Mouse (Mus musculus): ENCODE results near the gene Lyrm4. TPM values are rescaled to one million over a fixed set of nuclear protein-coding genes. Genes with fewer than 3 reads are reported as not detected.
"Not testable (repeated sequence)": the region's sequence is repeated elsewhere in the genome, so short reads cannot be mapped to it uniquely, and the experiment has no call there.

The Lyrm4 gene
- total RNA-seq, 1 experiment from 2014 or later, result 5.9 TPM

DNA sequence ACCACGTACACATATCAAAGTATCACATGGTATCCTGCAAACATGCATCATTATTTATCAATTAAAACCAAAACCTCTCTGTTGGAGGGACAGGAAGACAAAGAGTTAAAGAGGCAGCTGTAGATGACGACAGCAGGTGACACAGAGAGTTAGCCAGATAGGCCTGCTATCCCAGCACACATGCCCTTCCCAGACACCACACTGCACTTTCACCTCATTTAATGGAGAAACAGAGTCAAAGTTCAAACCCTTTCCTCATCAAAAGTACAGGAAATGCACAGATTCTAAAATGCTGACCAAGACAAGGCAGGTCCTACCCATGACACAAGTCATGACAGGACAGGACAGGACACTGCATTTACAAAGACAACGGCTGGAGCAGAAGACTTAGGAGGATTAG, 101.7 kb downstream of the Lyrm4 start:
- ATAC-seq (ENCODE audit: extremely low read depth, insufficient number of reproducible peaks, low FRiP score, poor library complexity, severe bottlenecking), result no peak

DNA sequence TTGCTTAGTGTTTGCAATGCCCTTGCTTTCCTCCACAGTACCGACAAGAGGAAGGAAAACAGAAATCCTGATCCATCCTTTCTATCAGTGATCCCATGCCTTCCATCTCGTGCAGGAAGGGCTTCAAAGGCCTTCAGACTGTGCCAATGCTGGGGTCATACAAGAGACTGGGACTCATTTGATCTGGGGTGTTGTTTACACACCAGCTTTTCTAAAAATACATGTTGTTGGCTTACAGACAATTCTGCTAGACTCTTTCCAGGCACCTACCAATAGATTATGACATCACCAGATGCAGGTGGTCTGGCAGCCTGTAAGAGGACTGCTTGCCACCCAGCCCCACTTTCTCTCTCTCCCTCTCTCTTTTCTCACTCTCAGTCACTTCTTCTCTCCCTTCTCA, 107.3 kb downstream of the Lyrm4 start:
- no peak for ATAC-seq (ENCODE audit: extremely low read depth, insufficient number of reproducible peaks, low FRiP score, poor library complexity, severe bottlenecking)

DNA sequence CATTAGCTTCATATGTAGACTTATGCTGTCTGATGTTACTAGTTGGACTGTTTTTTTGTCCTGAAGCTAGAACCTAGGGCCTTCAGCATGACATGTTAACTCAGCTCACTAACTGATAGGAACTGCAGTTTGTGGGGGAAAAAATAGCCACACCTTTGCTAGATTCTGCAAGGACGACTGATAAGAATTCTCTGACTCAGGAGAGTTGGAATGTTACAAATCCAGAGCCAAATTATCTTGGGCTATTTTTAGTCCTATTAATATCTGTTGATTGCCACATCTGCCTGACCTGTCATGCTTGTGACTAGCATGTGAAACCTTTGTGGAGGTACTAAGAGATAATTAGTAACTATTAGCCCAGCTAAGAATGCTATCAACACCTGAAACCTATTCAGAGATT, 116.5 kb downstream of the Lyrm4 start:
- ATAC-seq (ENCODE audit: extremely low read depth, insufficient number of reproducible peaks, low FRiP score, poor library complexity, severe bottlenecking), result no peak

DNA sequence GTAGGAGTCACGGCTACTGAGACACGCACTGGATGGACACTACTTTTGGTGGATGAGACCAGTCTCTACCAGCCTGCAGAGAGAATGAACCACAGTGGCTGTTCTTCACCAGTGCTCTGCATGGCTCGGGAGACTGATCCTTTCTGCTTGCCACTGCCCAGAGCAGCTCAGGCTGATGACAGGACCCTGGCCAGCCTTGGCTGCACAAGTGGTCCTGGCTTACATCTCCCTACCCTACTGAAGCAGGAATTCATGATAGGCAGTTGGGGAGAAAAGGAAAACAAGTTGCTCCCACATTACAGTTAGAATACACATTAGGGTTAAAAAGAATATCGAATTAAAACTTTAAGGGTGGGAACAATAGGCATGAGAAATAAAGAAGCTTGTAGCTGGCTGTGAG, 119.7 kb downstream of the Lyrm4 start:
- ATAC-seq (ENCODE audit: extremely low read depth, insufficient number of reproducible peaks, low FRiP score, poor library complexity, severe bottlenecking), result no peak

DNA sequence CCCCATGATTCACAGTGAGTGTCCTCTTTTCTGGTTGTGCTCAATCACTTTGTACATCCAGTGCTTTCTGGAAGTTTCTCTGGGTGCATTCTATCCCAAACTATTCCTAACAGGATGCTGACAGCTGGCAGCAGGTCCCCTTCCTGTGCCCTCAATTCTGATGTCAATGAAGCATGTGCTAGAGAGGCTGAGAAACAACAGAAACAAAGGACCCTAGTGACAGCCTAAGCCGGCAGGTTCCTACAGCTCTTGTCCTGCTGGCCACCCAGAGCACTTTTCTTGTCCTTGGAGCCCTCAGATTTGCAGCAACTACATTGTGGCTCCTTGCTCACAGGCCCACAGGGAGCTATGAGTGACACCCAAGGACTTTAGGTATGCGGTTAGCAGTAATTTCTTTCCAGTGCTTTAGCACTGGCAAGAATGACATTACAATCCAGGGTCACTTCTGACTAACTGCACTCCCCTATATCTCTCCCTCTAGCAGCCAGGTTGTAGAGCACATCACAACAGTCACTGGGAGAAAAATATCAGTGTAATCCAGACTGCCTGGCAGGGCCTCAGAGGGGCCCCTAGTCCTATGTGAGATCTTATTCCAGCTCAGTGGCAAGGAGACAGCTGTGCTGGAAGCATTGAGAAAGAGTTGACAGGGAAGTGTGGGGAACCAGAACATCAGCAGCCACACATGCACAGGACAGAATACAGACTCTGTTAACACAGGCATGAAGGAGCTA, 121.5 kb downstream of the Lyrm4 start:
- no peak for ATAC-seq (ENCODE audit: extremely low read depth, insufficient number of reproducible peaks, low FRiP score, poor library complexity, severe bottlenecking)

DNA sequence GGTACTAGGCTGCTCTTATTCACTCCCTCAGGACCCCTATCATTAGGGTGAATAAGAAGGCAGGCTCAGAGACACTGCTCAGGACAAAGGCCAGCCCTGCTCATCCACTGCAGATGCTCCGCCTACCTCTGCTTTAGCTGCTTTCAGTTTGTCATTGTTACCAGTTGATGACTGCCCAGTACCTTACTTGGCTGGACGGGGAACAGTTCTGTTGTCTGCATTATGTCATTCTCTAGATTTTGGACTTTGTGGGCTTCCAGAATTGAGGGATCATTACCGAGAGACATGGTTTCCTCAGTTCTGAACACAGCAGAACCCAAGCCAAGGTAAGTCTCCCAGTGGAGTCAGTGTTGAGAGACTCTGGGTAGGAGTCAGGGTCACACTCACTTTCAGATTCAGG, 122.1 kb downstream of the Lyrm4 start:
- no peak for ATAC-seq (ENCODE audit: extremely low read depth, insufficient number of reproducible peaks, low FRiP score, poor library complexity, severe bottlenecking)

DNA sequence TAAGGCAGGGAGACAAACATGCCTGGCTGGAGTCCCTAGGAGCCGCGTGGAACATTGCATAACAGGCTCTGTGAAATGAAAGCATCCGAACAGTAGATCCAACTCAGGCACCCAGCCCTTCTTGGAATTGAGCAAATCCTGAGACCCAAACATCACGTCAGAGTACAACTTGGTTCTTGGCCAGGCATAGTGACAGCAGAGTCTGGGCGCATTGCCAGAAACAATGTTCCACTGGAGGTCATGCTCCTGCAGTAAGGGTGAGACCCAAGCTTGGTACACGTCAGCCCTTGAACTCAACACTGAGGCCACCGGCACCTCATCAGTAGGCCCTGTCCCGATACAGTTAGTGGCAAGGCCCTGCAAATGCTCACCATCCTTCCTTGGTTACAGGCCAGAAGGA, 123.3 kb downstream of the Lyrm4 start:
- no peak for ATAC-seq (ENCODE audit: extremely low read depth, insufficient number of reproducible peaks, low FRiP score, poor library complexity, severe bottlenecking)

DNA sequence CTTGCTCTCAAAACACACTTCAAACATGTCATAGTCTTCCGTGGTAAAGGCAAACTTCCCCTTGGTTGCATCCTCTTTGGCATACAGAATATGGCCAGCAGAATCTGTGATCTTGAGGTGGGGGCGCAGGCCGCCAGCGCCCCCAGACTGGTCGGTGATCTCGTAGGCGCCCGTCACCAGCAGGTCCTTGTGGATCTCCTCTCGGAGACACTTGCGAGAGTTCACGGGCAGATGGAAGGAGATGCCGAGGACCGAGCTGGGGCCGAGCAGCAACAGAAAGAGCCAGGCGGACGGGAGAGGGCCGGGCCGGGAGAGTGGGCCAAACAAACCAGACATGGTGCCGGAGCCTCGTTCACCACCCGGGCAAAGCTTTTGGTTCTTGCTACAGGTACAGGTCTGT, 126.1 kb downstream of the Lyrm4 start:
- ATAC-seq (ENCODE audit: extremely low read depth, insufficient number of reproducible peaks, low FRiP score, poor library complexity, severe bottlenecking), result not testable (repeated sequence)

DNA sequence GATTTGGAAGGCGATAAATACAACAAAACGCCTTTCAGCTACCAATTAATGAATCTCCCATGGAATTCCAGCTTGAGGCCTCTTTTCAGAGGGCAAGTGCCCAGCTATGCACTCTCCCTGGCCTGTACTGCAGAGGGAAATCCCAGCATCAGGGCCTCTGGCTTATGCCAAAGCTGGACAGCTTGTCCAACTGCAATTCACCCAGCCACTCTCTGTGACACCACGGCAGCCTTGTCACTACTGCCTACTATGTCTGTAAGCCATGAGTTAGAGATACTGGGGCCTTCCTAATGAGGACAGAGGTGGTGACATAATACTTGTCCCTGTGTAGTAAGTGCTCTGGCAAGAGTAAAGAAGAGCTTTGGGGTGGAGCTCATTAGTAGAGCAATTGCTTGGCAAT, 128.0 kb downstream of the Lyrm4 start:
- no peak for ATAC-seq (ENCODE audit: extremely low read depth, insufficient number of reproducible peaks, low FRiP score, poor library complexity, severe bottlenecking)

DNA sequence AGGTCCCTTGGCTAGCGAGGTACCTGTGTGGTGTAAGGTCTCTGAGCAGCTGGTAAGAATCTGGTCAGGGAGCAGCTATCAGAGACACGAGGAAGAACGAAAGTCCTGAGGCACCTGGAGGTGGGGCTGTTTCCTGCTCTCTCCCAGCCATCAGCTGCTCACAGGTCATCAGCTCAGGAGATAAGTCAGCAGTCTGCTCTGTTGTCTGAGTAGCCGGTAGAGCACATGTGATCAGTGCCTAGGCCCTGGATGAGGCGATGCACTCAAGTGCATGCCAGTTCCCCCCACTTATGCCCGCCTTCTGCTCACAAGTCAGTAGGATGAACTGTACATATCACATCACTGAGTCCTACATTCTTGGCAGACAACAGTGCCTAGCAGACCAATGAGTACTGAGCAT, 134.3 kb downstream of the Lyrm4 start:
- ATAC-seq (ENCODE audit: extremely low read depth, insufficient number of reproducible peaks, low FRiP score, poor library complexity, severe bottlenecking), result no peak

DNA sequence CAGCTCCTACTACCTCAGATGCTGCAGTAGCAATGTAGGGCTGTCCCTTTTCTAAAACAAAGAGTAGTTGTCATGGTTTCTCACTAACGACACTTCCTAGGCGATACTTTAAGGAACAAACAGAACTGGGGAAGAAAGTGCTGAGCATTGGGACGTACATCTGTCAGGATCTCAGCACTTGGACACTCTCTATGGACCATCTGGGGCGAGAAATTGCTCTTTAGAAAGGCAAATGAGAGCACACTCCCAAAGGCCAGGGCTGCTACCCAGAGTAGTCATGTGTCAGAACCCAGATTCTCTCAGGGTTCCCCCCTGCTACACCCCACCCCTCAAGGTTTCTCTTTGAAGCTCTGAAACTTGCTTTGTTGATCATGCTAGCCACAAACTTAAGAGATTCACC, 136.9 kb downstream of the Lyrm4 start:
- no peak for ATAC-seq (ENCODE audit: extremely low read depth, insufficient number of reproducible peaks, low FRiP score, poor library complexity, severe bottlenecking)

DNA sequence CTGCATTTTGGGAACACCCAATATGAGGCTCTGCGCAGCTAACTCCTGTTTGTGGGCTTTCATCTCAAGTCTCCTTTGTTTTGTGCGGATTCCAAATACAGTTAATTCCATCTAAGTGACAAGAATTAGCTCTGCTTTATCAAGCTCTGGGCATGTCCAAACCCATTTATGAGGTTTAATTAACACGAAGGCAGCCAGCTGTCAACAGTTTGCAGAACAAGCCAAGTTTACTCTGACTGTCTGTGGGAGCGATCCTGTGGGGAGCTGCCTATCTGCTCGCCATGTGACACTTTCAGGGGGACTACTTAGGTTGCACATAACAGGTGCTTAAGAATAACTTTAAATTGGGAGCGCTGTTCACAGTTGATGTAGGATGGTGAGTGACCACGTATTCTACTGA, 140.4 kb downstream of the Lyrm4 start:
- no peak for ATAC-seq (ENCODE audit: extremely low read depth, insufficient number of reproducible peaks, low FRiP score, poor library complexity, severe bottlenecking)

DNA sequence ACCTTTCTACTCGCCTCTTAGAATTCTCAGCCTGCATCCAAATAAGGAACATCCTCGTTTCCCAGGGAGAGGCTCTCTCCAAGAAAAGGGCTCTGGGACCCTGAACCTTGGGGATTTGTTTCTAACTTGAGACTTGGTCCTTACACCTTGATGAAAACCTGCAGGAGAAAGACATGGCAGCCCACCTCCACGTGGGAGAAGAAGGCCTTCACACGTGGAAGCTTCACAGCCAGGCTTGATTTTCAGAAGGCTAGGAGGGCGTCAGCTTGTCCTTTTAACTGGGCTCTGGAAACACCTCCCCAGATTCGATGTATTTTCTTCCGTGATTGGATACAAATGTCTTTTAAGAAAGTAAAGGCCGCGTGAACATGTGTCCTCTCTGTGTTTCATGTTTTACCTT, 147.5 kb downstream of the Lyrm4 start:
- ATAC-seq (ENCODE audit: extremely low read depth, insufficient number of reproducible peaks, low FRiP score, poor library complexity, severe bottlenecking), result no peak

DNA sequence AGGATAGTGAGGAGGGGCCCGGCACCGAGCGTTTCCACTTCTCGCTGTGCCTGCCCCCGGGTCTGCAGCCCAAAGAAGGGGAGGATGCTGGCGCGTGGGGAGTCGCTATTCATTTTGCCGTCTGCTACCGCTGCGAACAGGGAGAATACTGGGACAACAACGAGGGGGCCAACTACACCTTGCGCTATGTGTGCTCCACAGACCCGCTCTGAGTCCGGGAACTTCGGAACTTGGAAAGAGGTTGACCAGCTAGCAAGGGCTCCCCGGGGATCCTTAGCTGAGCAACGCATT, 147.9 kb downstream of the Lyrm4 start:
- no peak for ATAC-seq (ENCODE audit: extremely low read depth, insufficient number of reproducible peaks, low FRiP score, poor library complexity, severe bottlenecking)

DNA sequence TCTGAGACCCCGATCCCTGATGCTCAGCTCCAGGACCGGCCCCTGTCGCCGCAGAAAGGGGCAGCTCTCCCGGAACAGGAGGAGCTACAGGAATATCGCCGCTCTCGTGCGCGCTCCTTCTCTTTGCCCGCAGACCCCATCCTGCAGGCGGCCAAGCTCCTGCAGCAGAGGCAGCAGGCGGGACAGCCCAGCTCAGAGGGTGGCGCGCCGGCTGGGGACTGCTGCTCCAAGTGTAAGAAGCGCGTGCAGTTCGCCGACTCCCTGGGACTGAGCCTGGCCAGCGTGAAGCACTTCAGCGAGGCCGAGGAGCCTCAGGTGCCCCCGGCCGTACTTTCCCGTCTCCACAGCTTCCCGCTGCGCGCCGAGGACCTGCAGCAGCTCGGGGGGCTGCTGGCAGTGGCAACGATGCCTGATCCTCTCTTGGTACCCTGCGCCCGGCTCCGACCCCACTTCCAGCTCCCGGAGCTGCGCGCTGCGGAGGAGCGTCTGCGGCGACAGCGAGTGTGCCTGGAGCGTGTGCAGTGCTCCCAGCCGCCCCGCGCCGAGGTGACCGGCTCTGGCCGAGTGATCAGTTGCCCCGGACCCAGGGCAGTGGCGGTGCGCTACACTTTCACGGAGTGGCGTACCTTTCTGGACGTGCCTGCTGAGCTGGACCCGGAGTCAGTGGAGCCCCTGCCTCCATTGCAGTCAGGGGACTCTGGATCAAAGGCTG, 148.5 kb downstream of the Lyrm4 start:
- no peak for ATAC-seq (ENCODE audit: extremely low read depth, insufficient number of reproducible peaks, low FRiP score, poor library complexity, severe bottlenecking)

DNA sequence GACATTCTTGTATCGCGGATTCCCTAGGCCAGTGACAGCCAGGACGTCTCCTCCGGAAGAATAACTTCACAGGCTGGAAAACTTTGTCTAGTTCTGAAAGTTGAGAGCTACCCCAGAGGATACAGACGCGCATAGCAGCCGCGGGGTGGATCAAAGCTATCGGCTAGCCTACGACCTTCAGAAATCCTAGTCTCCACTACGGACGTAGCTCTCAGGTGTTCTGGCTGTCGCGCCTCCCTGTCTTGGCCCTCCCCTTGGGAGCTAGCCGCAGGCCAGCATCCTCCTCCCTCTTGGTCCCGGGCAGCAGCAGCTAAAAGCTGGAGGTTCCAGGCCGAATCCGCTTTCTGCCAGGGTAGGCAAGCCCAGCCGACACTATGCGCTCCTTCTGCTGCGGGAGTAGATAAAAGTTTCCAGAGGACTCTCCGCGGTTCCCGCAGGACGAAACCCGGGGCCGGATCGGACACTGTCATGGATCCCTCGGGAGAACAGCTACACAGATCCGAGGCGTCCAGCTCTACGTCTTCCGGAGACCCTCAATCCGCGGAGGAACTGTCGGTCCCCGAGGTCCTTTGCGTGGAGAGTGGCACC, 149.1 kb downstream of the Lyrm4 start:
- ATAC-seq (ENCODE audit: extremely low read depth, insufficient number of reproducible peaks, low FRiP score, poor library complexity, severe bottlenecking), result no peak

DNA sequence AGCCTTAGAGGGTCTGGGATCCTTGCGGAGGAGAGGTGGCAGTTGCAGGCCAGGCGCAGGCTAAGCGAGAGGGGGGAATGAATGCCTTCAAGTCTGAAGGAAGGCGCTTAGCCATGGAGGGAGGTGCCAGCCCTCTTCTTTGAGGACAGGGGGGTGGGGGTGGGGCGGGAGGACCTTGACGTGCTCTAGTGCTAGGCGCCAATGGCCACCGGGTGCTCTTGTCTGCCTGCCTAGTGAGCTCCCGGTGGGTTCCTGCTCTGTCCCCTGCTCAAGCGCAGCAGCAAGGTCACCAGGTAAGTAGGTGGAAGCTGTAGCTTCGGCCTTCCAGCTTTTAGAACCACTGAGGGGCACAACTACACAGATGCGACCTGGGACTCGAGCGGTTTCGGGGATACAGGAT, 149.6 kb downstream of the Lyrm4 start:
- ATAC-seq (ENCODE audit: extremely low read depth, insufficient number of reproducible peaks, low FRiP score, poor library complexity, severe bottlenecking), result no peak

DNA sequence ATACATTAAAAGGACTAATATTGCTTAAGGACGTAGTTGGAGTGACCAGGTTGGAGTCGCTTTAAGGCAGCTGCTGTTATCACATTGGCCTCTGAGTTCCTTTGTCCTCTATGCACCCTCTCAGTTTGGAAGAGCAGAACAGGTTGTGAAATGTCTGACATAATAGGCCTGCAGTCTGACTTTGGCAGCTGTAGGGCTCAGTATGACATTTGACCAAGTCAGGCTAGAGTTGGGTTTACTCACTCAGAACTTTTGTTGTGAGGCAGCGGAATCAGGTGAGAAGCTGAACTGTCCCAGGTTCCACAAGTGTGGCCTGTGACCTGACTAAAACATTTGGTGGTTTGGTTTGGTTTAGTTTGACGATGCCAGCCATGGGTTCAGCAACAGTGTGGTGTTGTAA, 153.7 kb downstream of the Lyrm4 start:
- ATAC-seq (ENCODE audit: extremely low read depth, insufficient number of reproducible peaks, low FRiP score, poor library complexity, severe bottlenecking), result no peak

DNA sequence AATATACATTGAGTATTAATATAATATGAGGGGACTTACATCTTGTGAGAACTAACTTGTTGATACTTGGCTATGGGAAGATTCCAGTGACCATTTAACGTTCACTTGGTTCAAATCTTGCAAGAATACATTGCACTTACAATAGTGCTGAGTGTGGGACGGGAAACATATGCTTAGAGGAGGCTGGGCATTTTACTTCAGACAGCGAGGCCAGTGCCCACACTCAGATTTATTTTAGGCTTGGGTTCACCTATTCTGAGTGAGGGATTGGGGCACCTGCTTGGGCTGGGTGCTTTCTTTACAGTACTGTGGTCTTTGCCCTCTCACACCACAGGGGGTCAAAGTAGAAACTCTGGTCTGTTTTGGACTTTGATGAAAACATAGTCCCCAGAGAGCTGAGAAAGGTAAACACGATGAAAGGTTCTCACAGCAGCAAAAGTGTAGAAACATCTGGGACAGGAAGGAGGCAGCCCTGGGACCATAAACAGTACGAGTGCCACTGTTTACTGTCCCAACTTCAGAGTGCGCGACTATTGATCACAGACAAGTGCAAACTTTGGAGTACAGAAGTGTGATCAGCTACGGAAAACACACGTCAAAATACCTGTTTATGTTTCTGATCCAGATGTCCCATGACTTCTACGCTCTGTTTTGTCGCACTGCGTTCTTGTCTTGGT, 157.8 kb downstream of the Lyrm4 start:
- no peak for ATAC-seq (ENCODE audit: extremely low read depth, insufficient number of reproducible peaks, low FRiP score, poor library complexity, severe bottlenecking)

DNA sequence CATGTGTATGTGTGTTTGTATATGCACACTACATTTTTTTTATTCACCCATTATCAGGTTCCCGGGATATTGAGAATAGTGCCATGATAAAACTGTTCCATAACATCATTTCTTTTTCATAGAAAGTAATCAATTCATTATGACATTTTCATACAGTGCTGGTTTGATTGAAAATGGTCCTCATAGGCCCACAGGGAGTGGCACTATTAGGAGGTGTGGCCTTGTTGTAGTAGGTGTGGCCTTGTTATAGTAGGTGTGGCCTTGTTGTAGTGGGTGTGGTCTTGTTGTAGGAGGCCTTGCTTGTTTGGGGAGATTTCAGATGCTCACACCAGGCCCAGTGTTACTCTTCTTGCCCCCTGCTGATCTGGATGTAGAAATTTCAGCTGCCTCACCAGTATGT, 158.8 kb downstream of the Lyrm4 start, which contains the start of gene Ppp1r3g:
Gene Ppp1r3g (plus strand): TSS at position 301 of the 400 bp plus-strand sequence.
- no peak for ATAC-seq (ENCODE audit: extremely low read depth, insufficient number of reproducible peaks, low FRiP score, poor library complexity, severe bottlenecking)

Data from neutrophil, adult 5-6 weeks (primary cell).